Mouse (Mus musculus) natural killer cell, adult 2 months (primary cell): ENCODE results near the gene Plekhg3.

Experiments
- DNase-seq, 2 experiments: peaks; one replicate each; pipeline ENCODE4 v3.0.0; 2022; ENCODE audit warnings: low spot score in 2 of 2

Plekhg3 gene

DNA sequence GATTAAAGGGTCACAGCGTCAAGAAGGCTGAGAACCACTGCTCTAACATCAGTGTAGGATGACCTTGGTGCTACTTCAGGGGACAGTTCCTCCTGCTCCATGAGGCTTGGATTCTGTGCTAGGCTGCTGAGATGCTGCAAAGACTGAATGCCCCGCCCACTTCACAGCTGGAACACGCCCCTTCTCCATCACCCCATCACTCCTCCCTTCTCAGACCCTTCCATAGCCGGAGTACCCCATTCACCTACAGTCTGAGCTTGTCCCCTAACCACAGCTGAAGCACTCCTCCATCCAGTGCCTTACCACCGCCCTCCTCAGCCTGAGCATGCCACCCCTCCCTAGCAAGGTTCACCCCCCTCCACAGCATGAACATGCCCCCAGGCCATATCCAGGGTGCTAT is 89.2 kb downstream of the Plekhg3 start:
- no peak for DNase-seq

DNA sequence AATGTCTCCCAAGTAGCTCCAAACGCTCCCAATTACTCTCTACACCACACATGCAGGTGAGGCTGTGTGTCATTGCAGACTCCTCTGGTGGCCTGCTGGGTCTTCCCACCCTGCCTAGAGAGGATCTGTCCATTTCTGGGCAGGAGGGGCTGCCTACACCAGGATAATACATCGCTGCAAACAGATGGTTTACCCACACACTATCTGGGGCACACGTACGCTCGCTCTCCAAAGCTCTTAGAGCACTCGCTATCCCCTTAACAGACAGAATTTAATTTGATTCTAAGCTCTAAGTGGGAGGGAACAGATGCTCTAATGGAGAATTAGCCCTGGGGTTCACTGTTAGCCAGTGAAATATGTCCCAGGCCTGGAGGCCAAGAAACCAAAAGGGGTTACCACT is 92.7 kb downstream of the Plekhg3 start:
- no peak for DNase-seq
